Mouse (Mus musculus): ENCODE data around the gene Ddx55. TPM values are rescaled to one million over a fixed set of nuclear protein-coding genes. Genes with fewer than 3 reads are reported as not detected.

Gene Ddx55
- total and polyA plus RNA-seq, 2 experiments from 2014 or later = 4.9 to 5.2 TPM

DNA sequence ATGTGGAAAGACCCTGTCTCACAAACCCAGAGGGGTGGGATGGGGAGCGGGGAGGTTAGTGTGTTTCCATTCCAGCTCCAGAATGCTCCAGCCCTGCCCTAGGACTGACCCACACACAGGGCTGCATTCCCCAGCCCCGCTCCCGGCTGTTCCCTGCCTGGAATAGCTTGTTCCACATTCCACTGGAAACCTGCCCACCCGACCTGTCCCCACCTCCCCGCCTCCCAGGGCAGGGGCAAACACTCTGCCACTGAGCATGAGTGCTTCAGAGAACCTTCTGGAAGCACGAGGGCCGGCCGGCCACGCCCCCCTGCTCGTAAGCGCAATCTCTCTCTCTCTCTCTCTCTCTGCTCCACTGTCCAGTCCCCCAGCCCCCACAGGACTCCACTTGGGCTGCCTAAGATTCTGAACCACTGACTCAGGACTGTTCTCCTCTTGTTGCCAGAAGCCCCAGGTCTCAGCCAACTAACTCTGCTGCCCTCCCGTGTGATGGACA is 42.9 kb upstream of the Ddx55 start:
- Histone ChIP-seq H3K4me1 (ENCODE audit: control insufficient read depth, insufficient read depth) (peaks cover 7% of the 10 kb centered on the region; the same call in 1 of the 2 replicates), H3K4me3 (ENCODE audit: low read depth, low read length) (no peak overlapping the region), H3K36me3 (replicated peaks; ENCODE audit: control insufficient read depth, insufficient read depth, low read length) (peaks cover 38% of the 10 kb centered on the region), H3K27ac (ENCODE audit: low read depth) (peak overlapping the region; percentile 85), H3K9ac (replicated peaks; ENCODE audit: low read depth, low read length) (no peak overlapping the region), H3K4me2 (ENCODE audit: low read depth, low read length) (0 out of 2 replicates have a peak overlapping the region, but pooled peaks have one; percentile 15), H3K9me3 (replicated peaks; ENCODE audit: control insufficient read depth, low read length) (no peaks in the 10 kb centered on the region), H3K27me3 (ENCODE audit: control insufficient read depth, insufficient read depth, low read length) (no peaks in the 10 kb centered on the region)
- TF ChIP-seq EP300 (IDR thresholded peaks at IDR 0.05; ENCODE audit: low read depth) = peak; percentile 80
- TF ChIP-seq CTCF (IDR thresholded peaks at IDR 0.05; ENCODE audit: low read depth) = no peak
- DNase-seq (ENCODE audit: low spot score) = peak; percentile 91
- 26% methylated on average over 12 of the region's 12 CpGs for WGBS
- ATAC-seq (ENCODE audit: insufficient read depth, low read depth) = peak; percentile 97

DNA sequence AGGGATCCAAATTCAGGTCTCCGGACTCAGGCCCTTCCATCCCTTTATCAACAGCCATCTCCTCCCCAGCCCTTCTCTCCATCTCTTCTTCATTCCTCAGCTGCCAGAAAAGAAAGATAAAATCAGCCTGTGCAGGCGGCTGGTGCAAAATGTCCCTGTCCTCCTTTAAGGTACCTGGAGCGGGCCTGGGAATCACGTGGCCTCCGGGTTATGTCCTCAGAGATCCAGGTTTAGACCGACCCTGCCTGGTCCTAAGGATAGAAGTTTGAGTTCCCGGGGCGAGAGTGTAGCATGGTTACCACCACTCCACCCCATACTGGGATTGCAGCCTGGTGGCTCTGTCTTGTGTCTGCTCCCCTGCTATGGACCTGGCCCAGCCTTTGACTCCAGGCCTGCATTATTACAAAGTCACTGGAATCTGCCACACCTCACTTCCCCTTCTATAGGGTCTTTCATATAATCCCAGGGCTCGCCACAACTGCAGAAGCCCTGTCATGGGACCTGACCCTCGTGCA is 42.1 kb upstream of the Ddx55 start:
- TF ChIP-seq EP300 (IDR thresholded peaks at IDR 0.05; ENCODE audit: low read depth) (no peak), CTCF (IDR thresholded peaks at IDR 0.05; ENCODE audit: low read depth) (no peak)
- ATAC-seq (ENCODE audit: insufficient read depth, low read depth) (no peak), DNase-seq (ENCODE audit: low spot score) (no peak)
- peak overlapping the region; percentile 85 for H3K27ac ChIP-seq (ENCODE audit: low read depth)
- H3K4me3 ChIP-seq (ENCODE audit: low read depth, low read length) = no peak overlapping the region
- no peaks in the 10 kb centered on the region for H3K9me3 ChIP-seq (replicated peaks; ENCODE audit: control insufficient read depth, low read length)
- H3K4me2 ChIP-seq (ENCODE audit: low read depth, low read length) = no peak overlapping the region
- H3K4me1 ChIP-seq (ENCODE audit: control insufficient read depth, insufficient read depth) = peaks cover 7% of the 10 kb centered on the region; the same call in 1 of the 2 replicates
- 81% methylated on average over 10 of the region's 10 CpGs for WGBS
- peaks cover 42% of the 10 kb centered on the region for H3K36me3 ChIP-seq (replicated peaks; ENCODE audit: control insufficient read depth, insufficient read depth, low read length)
- no peaks in the 10 kb centered on the region for H3K27me3 ChIP-seq (ENCODE audit: control insufficient read depth, insufficient read depth, low read length)
- H3K9ac ChIP-seq (replicated peaks; ENCODE audit: low read depth, low read length) = no peak overlapping the region

DNA sequence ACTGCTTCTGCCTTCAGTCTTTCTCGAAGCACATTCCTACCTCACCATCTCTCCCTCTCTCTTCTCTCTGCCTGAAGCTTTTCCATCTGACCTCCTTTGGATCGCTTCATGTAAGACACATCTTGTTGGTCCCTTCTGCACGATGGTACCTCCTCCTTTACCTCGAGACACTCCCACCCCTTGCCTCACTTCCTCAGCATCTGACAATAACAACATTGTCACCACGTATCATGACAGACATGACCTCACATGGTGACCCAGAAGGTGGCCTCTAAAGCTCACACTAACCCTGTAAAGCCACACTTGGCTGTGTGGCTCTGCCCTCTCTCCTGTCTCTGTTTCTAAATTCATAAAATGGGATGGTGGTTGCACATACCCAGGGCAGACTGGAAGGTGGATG is 36.9 kb upstream of the Ddx55 start:
- Histone ChIP-seq H3K9ac (replicated peaks; ENCODE audit: low read depth, low read length) (no peak overlapping the region), H3K27ac (ENCODE audit: low read depth) (no peak overlapping the region), H3K4me2 (ENCODE audit: low read depth, low read length) (no peak overlapping the region), H3K36me3 (replicated peaks; ENCODE audit: control insufficient read depth, insufficient read depth, low read length) (peaks cover 52% of the 10 kb centered on the region), H3K4me1 (ENCODE audit: control insufficient read depth, insufficient read depth) (no peaks in the 10 kb centered on the region), H3K4me3 (ENCODE audit: low read depth, low read length) (no peak overlapping the region), H3K9me3 (replicated peaks; ENCODE audit: control insufficient read depth, low read length) (no peaks in the 10 kb centered on the region), H3K27me3 (ENCODE audit: control insufficient read depth, insufficient read depth, low read length) (no peaks in the 10 kb centered on the region)
- ATAC-seq (ENCODE audit: insufficient read depth, low read depth) (no peak), DNase-seq (ENCODE audit: low spot score) (no peak)
- TF ChIP-seq CTCF (IDR thresholded peaks at IDR 0.05; ENCODE audit: low read depth) = no peak
- TF ChIP-seq EP300 (IDR thresholded peaks at IDR 0.05; ENCODE audit: low read depth) = no peak
- 79% methylated on average over 5 of the region's 5 CpGs for WGBS

DNA sequence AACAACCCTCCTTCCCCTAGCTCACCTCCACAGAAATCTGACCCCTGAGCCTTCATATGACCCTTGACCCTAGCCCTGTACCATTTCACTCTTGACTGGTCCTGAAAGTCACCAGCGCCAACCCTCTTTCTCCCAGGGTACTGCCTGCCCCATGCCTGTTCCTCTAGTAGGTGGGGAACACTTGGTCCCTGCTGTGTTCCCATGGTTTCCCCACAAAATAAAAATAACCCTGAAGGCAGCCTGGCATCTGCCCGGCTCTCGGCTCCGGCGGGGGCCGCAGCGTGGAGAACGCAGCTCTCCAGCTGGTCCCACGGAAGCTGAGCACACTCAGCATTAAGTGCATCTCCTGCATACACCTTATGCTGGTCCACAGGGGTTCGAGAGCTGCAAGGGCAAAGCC is 34.0 kb upstream of the Ddx55 start:
- Histone ChIP-seq H3K4me1 (ENCODE audit: control insufficient read depth, insufficient read depth) (no peaks in the 10 kb centered on the region), H3K4me2 (ENCODE audit: low read depth, low read length) (no peak overlapping the region), H3K27me3 (ENCODE audit: control insufficient read depth, insufficient read depth, low read length) (no peaks in the 10 kb centered on the region), H3K9me3 (replicated peaks; ENCODE audit: control insufficient read depth, low read length) (no peaks in the 10 kb centered on the region), H3K27ac (ENCODE audit: low read depth) (no peak overlapping the region), H3K4me3 (ENCODE audit: low read depth, low read length) (no peak overlapping the region), H3K36me3 (replicated peaks; ENCODE audit: control insufficient read depth, insufficient read depth, low read length) (peaks cover 40% of the 10 kb centered on the region), H3K9ac (replicated peaks; ENCODE audit: low read depth, low read length) (no peak overlapping the region)
- ATAC-seq (ENCODE audit: insufficient read depth, low read depth) (0 out of 2 replicates have a peak, but pooled peaks have one; percentile 17), DNase-seq (ENCODE audit: low spot score) (no peak)
- 75% methylated on average over 10 of the region's 10 CpGs for WGBS
- TF ChIP-seq EP300 (IDR thresholded peaks at IDR 0.05; ENCODE audit: low read depth) (no peak), CTCF (IDR thresholded peaks at IDR 0.05; ENCODE audit: low read depth) (no peak)

DNA sequence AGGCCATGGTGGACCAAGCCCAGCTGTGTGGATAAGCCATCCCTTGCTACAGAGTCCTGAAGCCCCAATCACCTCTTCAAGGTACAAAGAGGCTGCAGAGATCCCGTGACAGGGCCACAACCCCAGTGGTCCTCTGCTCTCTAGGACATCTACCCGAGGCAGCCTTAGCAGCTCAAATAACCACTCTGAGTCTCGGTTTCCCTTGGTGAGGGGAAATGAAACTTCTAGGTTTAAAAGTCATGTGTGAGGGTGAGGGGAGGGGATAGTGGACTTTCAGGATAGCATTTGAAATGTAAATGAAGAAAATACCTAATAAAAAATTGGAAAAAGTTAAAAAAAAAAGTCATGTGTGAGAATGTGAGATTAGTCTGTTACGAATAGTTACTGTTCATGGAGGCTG is 31.1 kb upstream of the Ddx55 start:
- TF ChIP-seq CTCF (IDR thresholded peaks at IDR 0.05; ENCODE audit: low read depth) (no peak), EP300 (IDR thresholded peaks at IDR 0.05; ENCODE audit: low read depth) (no peak)
- WGBS = 81% methylated on average over 4 of the region's 4 CpGs
- Histone ChIP-seq H3K27me3 (ENCODE audit: control insufficient read depth, insufficient read depth, low read length) (no peaks in the 10 kb centered on the region), H3K36me3 (replicated peaks; ENCODE audit: control insufficient read depth, insufficient read depth, low read length) (peaks cover 25% of the 10 kb centered on the region; the same call in 1 of the 2 replicates), H3K4me1 (ENCODE audit: control insufficient read depth, insufficient read depth) (no peaks in the 10 kb centered on the region), H3K27ac (ENCODE audit: low read depth) (no peak overlapping the region), H3K4me2 (ENCODE audit: low read depth, low read length) (no peak overlapping the region), H3K4me3 (ENCODE audit: low read depth, low read length) (no peak overlapping the region), H3K9me3 (replicated peaks; ENCODE audit: control insufficient read depth, low read length) (no peaks in the 10 kb centered on the region), H3K9ac (replicated peaks; ENCODE audit: low read depth, low read length) (no peak overlapping the region)
- ATAC-seq (ENCODE audit: insufficient read depth, low read depth) (no peak), DNase-seq (ENCODE audit: low spot score) (no peak)

DNA sequence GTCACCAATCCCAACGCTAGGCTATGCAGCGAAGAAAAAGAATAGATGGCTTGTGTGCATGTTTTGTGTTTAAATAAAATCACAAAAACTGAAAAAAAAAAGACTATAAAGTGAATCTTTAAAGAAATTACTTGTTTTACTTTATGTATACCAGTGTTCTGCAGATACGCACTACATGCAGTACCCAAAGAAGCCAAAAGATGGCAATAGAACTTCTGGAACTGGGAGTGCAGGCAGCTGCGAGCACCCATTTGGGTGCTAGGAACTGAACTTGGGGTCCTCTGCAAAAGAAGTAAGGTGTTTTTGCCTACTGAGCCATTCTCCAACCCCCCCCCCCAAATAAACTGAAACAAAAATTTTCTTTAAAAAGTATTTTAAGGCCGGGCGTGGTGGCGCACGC is 29.6 kb upstream of the Ddx55 start:
- Histone ChIP-seq H3K27ac (ENCODE audit: low read depth) (no peak overlapping the region), H3K4me3 (ENCODE audit: low read depth, low read length) (no peak overlapping the region), H3K4me1 (ENCODE audit: control insufficient read depth, insufficient read depth) (peaks cover 2% of the 10 kb centered on the region; the same call in 1 of the 2 replicates), H3K27me3 (ENCODE audit: control insufficient read depth, insufficient read depth, low read length) (no peaks in the 10 kb centered on the region), H3K4me2 (ENCODE audit: low read depth, low read length) (no peak overlapping the region), H3K9me3 (replicated peaks; ENCODE audit: control insufficient read depth, low read length) (no peaks in the 10 kb centered on the region), H3K36me3 (replicated peaks; ENCODE audit: control insufficient read depth, insufficient read depth, low read length) (peaks cover 31% of the 10 kb centered on the region), H3K9ac (replicated peaks; ENCODE audit: low read depth, low read length) (no peak overlapping the region)
- peak; percentile 11; the same call in 1 of the 2 replicates for TF ChIP-seq CTCF (IDR thresholded peaks at IDR 0.05; ENCODE audit: low read depth)
- no peak for TF ChIP-seq EP300 (IDR thresholded peaks at IDR 0.05; ENCODE audit: low read depth)
- ATAC-seq (ENCODE audit: insufficient read depth, low read depth) (no peak), DNase-seq (ENCODE audit: low spot score) (no peak)
- 97% methylated on average over 8 of the region's 8 CpGs for WGBS
